Mouse (Mus musculus): ENCODE data around the gene Gdpgp1.

The Gdpgp1 gene

DNA sequence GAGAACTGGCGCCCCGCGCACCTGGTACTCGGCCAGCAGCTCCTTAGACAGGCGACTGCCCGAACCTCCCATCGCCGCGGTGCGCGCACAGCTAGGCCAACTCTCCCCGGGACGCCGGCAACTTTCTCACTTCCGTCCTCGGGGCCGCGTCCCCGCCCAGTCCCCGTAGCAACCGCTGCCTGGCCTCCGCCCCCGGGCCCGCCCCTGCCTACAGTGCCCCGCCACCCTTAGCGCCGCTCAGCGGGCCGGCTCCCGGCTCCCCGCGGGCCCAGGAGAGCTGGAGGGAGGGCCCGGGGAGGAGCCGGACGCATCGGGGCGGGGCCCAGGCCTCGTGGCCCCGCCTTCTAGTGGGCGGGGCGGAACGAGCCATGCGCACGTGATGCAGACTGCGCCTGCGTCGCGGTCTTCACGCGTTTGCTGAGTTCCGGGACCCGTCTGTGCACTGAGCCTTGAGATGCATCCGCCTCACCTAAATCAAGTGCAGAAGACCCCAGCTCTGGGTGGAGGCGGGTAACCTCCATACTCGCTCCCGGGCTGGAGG, at the start of gene Gdpgp1, which contains the start of gene Cib1:
Gene Gdpgp1, plus strand, starts transcription at position 377 of the 541 bp plus-strand sequence.
Gene Cib1, minus strand, starts transcription at position 325 of the 541 bp plus-strand sequence.
- DNase-seq (ENCODE audit: low read depth, low spot score), result peak; percentile 88

DNA sequence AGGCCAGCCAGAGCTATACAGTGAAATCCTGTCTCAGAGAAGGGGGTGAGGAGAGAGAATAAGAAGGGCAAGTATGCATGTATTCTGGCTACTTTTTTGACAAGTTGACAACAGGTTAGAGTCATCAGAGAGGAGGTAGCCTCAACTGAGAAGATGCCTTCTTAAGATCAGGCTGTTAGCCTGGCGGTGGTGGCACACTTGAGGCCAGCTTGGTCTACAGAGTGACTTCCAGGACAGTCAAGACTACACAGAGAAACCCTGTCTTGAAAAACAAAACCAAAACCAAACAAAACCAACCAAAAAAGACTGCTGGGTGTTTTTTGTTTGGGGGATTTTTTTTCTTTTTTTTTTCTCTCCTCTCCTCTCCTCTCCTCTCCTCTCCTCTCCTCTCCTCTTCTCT, 49.2 kb upstream of the Gdpgp1 start:
- no peak for DNase-seq (ENCODE audit: low read depth, low spot score)

DNA sequence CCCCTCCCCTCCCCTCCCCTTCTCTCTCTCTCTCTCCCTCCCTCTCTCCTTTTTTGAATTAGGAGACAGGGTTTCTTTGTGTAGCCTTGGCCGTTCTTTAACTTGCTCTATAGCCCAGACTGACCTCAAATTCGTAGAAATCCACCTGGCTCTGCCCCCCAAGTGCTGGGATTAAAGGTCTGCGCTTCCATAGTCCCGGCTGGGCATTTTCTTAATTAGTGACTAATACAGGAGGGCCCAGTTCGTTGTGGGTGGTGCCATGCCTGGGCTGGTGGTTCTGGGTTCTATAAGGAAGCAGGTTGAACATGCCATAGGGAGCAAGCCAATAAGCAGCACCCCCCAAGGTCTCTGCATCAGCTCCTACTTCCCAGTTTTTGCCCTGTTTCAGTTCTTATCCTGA, 48.7 kb upstream of the Gdpgp1 start:
- no peak for DNase-seq (ENCODE audit: low read depth, low spot score)

DNA sequence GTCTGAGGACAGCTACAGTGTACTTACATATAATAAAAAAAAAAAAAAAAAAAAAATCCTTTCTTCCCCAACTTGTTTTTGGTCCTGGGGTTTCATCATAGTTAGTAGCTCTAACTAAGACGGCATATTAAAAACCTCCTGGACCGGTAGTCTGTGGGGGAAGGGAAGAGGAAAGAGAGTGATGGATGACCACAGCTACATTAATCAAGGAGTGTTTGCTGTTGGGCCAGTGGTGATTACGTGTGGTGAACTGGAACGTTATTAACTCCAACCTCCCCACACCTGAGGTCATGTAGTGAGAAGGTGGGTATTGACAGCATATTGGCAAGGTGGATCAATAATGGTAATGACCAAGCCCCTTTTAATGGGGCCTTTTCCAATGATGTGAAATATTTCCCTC, 48.1 kb upstream of the Gdpgp1 start:
- no peak for DNase-seq (ENCODE audit: low read depth, low spot score)

DNA sequence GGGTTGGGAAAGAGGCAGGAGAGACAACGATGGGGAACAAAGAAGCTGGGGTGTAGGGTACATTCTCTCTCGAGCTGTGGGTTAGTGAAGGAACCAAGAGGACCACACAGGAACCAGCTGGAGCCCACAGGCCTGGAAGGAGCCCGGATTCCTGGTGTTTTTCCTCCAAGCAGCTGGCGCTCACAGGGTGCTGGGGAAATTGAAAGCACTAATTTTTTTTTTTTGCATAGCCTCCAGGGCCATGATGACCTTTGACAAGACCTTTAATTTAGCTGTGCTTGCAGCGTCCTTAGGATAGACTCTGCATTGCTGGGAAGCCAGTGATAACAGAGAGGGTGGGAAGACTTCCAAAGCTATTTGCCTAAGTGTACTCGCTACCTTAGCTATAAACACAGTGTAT, 47.7 kb upstream of the Gdpgp1 start:
- DNase-seq (ENCODE audit: low read depth, low spot score), result no peak

DNA sequence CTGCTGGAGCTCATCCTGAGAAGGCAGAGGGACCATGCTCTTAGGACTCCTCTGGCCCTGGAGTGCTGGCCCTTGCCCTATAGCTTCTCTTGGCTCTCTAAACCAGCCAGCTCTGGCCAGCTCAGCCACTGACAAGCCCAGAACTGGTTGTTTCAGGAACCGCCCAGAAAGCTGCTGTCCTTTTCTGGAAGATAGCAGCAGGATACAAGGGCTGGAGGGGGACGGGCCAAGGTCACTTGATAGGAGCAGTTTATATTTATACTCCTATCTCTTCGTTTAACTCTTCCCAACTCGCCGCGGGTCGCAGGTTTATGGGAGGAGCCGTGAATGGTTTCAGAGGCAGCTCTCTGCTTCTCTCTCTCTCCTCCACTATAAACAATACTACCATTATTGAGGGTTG, 46.6 kb upstream of the Gdpgp1 start:
- DNase-seq (ENCODE audit: low read depth, low spot score), result no peak

DNA sequence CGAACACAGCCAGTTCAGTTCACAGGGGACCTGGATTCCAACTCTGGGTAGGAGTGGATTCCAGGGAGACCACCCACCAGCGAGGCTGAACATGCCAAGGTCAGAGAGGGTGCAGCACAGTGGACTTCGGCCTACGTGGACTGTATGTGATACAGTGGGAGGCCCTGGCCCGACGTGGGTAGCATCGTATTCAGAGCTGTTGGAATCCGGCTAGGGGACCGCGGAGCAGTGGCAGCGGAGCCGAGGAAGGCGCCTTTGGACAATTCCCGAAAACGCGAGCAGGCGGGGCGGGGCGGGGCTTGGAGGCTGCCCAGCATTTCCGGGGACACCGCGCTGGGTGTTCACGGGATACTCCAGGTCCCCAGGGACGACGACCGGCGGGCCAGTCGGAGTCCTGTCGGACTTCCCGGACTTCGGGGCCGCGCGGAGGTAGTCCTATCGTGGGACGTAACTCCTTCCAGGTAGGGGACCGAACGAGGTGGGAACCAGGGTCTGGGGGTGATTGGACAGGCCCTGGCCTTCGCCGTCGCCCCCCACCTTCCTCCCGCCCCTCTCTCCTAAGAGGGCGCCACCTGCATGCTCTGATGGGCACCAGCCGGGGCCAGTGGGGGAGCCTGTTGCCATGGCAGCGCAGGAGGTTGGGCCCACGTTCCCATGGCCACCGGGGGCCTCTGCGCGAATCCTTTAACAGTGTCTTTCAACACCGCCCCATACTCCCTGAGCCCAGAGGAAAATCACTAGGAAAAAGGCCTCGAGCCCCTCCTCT, 46.0 kb upstream of the Gdpgp1 start, which contains the start of gene Sema4b:
Gene Sema4b, plus strand, starts transcription at position 311 of the 766 bp plus-strand sequence.
- DNase-seq (ENCODE audit: low read depth, low spot score), result no peak

DNA sequence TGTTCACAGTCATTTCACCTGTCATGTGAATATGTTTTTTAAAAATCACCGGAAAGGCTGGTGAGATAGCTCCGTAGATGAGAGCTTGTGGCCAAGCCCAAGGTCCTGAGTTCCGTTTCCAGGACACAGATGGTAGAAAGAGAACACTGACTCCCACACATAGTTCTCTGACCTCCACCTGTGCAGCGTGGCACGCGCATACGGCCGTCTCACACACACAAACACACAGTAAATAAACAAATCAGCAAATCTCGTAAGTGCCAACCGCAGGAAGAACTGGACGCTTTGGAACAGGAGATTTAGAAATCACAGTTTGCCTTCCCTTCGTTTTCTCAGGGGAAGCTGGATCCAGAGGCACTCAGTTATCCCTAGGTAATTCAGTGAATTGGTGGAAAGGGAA, 45.2 kb upstream of the Gdpgp1 start:
- no peak for DNase-seq (ENCODE audit: low read depth, low spot score)

DNA sequence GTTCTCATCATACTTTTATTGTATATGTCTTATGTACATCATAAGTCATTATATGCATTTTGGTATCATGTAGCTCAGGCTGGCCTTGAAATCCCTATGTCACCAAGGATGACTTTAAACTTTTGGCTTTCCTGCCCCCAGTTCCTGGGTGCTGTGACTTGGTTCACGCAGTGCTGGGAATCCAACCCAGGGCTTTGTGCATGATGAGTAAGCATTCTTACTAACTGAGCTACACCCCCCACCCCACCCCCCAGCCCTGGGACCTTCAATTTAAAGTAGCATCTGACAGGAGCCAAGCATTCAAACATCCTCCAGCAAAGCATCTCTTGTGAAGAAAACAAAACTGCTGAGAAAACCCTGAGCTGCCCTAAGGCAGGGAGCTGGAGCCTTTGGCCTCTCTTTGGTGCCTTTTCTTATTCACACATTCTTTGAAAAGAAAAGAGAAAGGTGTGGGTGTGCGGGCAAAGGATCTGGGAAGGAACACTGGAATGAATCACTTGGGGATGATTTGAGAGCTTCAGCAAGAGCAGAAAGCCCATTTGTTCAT, 44.0 kb upstream of the Gdpgp1 start:
- no peak for DNase-seq (ENCODE audit: low read depth, low spot score)

DNA sequence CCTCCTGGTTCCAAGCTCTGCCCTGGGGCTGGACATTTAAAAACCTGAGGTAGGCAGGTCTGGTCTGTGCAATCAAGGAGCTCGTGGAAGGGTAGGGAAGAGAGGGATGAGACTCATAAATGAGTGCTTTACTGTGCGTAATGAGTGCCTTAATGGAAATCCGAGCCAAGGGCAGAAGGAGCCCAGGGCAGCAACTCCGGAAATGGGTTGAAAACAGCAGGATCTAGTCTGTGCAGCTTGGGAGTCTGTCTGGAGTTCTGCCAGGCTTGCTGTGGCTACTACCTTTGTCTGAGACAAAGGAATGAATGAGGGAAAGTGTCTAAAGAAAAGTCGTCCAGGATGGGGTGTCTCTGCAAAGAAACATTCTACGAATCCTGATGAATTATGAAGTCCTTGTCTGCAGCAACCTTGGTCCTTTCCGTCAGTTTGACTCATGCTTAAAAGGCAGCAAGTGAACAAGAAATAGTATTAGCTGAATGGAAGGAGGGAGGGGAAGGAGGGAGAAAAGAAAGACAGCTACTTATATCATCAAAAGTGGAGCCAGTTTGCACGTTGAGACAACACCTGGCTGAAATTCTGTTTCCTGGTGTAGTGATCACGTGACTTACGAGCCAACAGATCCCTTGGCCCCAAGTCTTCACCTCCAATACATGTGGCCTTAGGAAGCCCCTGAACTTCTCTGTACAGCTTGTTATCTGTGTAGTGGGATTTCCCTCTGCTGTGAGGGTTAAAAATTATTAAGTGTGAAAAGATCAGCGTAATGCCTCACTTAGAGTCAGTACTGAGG, 43.3 kb upstream of the Gdpgp1 start:
- DNase-seq (ENCODE audit: low read depth, low spot score), result no peak

DNA sequence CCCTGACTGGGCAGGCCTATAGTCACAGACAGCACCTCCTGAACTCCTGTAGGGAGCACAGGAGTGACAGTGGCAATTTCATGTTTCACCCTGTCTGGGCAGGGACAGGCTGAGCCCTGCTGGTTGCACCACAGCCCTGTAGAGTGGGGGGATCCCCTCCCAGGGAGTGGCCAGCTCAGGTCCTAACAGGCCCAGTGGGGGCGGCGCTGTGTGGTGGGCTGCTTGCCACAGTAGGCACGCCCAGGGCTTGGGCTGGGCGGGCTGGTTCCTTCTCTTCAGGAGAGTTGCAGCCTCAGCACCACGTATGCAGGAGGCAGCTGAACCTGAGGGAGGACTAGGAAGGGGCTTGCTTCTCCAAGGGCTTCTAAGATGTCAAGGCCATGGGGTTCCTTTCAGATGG, 41.2 kb upstream of the Gdpgp1 start:
- no peak for DNase-seq (ENCODE audit: low read depth, low spot score)

DNA sequence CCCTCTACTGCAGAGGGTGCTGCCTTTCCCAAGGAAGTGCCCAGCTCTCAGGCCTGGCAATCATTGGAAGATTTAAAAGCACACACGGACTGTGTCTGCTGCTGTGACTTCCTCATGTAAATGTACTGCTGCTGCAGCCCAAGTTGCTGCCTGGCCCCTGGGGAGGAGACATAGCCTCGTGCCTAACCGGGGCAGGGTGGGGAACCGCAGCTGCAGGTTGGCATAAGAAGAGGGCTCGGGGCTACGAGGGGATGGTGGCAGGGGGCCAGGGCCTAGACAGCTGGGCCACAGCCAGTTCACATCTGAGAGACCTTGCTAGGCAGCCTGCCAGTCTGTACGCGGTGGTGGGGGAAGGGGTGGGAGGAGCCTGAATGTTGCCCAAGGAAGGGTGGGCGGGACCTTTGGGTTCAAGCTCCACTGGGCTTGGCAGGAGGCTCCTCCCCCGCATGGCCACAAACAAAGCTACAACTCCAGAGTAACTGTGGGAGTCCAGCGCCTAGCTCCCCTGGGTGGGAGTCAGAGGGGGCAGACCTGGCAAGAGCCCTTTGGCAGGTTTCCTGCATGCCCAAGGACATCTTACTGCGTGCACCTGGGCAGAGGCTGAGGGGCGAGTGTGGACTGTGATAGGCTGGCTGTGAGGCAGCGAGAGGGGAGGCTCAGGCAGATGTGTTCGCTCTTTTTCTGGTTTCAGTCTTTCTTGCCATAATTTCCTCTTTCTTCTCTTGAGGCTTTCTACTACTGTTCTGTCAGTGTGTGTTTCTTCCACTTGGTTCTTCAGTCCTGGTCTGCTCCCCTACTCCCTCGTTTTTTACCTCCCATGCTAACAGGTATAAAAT, 40.2 kb upstream of the Gdpgp1 start:
- peak; percentile 66 for DNase-seq (ENCODE audit: low read depth, low spot score)

DNA sequence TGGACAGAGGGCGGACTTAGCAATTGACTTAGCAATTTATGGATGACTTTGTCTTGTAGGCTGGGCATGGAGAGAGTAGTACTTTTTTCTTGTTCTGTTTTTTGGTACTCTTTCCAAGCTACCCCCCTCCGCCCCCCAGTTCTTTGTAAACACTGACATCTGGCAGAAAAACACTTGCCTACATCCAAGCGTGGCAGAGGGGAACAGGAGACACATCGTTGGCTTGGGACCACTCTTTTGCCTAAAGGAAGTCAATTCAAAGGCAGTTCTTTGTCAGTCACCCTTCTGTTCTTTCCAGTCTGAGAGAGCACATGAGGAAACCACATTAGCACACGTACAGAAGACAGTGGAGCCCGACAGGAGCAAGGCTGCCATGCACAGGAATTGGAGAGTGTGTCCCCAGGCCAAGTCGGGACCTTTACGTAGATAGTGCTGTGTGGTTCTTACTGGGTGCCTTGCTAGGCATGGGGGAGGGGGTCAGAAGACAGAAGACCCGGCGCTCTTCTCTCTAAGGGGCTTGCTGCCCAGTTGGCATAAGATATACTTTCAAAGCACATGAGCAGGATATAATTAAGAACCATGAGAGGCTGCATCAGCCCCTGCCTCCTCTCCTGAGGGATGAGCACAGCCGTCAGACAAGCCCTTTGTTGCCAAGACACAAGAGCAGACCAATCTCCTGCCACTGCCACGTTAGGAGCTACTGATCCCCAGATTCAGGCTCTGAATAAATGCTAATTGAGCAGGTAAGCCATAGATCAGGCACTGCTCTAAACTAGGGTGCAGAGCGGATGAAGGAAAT, 38.5 kb upstream of the Gdpgp1 start:
- DNase-seq (ENCODE audit: low read depth, low spot score), result no peak

DNA sequence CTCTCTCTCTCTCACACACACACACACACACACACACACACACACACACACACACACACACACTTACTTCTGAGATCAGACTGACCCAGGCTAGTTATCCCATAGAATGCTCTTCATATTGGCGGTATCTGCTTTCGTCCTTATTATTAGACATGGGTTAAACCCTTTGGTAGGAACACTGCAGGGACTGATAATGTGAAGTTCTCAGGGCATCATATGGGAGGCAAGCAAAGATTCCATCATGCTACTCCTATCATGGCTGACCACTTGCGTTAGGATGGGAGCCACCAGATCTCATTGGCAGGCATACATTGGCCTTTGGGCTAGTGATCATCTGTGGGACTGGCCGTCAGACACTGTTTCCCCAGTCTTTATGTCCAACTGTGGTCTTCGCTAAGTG, 37.5 kb upstream of the Gdpgp1 start:
- no peak for DNase-seq (ENCODE audit: low read depth, low spot score)

DNA sequence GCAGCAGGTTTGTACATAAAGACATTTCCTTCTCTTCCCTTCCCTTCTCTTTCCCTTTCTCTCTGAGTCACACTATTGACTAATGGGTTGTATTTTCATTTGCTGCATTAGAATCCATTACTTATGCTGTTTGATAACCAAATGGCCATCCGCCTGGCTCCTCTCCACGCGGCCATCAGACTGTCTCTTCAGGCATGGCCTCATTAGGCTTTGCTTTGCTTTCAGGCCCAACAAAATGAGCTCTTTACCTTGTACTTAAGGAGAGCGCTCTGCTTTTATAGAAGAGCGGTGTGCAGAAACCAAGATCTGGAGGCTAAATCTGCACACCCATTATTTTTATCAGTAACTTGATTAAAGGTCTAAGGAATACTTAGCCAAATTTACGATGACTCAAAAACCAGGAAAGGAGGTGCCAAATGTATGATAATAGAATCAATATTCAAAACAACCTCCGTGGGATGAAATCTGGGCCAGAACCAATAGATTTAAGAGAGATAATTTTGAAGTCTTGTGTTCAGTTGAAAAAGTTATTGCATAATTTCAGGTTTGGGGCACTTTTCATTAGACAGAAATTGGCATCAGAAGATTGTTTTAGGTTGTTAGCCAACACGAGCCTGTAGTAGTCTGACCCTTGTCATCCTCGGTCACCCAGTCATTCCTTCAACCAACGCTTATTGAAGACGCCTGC, 36.9 kb upstream of the Gdpgp1 start:
- DNase-seq (ENCODE audit: low read depth, low spot score), result no peak

DNA sequence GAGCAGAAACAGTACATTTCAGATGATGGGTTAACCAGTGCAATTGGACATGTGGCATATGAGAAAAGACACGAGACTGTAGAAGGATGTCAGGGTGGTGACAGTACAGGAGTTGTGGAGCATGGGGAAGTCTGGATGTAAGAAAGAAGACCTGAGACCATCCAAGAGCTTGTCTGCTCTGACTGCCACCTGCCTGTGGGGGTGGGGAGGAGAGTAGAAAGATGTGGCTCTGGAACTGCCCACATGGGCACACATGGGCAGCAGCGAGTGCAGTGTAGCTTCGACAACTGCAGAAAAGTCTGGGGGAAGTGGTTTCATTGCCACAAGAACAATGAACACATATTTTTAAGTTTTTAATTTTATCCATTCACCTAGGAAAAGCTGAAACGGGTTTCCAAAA, 35.3 kb upstream of the Gdpgp1 start:
- no peak for DNase-seq (ENCODE audit: low read depth, low spot score)

DNA sequence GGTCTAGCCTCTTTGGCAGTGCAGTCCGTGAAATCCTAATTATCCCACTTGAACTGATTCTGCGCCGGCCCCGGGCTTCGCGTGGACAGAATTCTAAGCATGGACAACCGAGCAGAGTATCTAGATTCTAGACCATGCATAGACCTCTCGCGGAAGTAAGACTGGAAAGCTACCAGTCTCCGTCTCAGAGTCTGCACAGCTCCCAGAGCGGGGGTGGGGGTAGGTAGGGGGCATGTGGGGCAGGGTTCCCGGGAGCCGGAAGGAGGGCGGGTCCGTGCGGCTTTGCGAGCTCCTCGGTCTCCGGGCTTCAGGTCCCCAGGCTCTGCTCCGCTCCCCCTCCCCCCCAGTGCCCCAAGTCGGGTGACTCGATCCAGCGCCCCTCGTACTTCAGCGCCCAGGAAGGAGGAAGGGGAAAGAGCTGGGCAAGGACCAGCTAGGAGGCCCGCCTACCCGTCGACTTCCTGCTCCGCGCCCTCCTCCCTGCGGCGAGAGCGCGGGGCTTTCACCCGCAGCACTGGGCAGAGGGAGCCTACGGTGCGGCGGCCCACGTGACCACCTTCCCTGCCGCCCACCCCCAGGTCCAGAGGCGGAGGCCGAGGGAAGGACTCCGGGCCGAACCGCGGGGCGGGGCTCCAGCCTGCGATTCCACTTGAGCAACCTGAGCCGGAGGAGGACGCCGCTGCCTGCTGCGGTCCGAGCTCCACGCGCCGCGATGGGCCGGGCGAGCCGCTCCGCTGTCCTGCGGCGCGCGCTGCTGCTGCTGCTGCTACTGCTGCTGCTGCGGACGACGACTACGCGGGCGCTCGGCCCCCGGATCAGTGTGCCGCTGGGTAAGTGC, 34.5 kb upstream of the Gdpgp1 start:
- DNase-seq (ENCODE audit: low read depth, low spot score), result peak; percentile 75

DNA sequence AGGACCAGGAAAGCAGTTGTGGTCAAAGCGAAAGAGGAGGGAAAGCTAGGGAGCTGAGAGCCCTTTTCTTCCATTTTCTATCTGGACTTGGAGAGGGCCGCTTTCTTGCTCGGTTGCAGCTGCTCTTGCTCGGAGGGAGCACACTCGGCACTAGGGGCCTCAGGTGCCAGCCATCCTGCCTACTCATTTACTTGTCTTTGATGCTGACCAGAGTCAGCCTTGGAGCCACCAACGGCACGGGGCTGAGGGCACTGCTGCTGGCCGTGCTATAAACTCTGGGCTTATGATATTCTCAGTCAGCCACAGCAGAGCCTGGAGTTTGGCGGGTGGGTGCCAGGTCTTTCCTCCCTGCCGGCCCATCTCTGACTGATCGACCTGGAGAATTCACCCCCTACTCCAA, 33.8 kb upstream of the Gdpgp1 start:
- DNase-seq (ENCODE audit: low read depth, low spot score), result no peak

DNA sequence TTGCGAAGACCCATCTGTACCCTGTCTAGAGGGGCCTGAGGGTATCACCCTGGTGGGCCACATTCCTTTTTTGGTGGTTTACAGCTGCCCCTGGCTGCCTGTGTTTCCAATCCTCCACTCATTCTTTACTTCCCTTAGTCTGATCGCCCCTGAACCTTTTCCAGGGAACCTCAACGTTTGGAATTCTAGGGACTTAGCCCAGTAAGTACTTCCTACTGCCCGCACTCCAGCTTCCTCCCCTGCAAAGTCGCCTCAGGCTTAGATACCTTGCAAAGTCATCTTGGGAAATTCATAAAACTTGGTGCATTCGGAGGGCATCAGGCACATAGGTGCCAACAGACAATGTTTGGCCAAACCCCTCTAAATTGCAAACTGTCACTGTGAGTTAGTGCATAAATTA, 33.4 kb upstream of the Gdpgp1 start:
- DNase-seq (ENCODE audit: low read depth, low spot score), result no peak
